Mouse (Mus musculus) megakaryocyte-erythroid progenitor cell, adult 5-6 weeks (primary cell): Measurements from ENCODE around the gene Cldn7. TPM values are rescaled to one million over a fixed set of nuclear protein-coding genes. Genes with fewer than 3 reads are reported as not detected.

Source experiments
- ATAC-seq: replicated peaks from 2 replicates; pipeline ENCODE4 v1.8.0; 2016; ENCODE audit warnings: mild to moderate bottlenecking, inconsistent platforms; ENCODE audit not compliant: severe bottlenecking, poor library complexity, low FRiP score, low TSS enrichment
- total RNA-seq, 2 experiments: library from RNA; stranded (forward) in 1 of 2; stranded (reverse) in 1 of 2; fragments of 200-1000, 215-1000 nt in 1 of 2; fragments of >200 nt in 1 of 2; fragmentation: Nextera tagmentation in 1 of 2; gene quantifications; 2 replicates each; pipeline ENCODE4 v1.2.3; 2014 to 2017

The Cldn7 gene
- total RNA-seq, 2 experiments from 2014 or later, result not detected

GRCm38 (mm10) chr11:69981141-69981762, 16.7 kb downstream of the Cldn7 start, which contains the start of gene Ctdnep1:
Gene Ctdnep1 (plus strand): TSS chr11:69981156.
- ATAC-seq, result no peak

GRCm38 (mm10) chr11:69982225-69982624, 17.6 kb downstream of the Cldn7 start, which contains the start of gene Elp5:
Gene Elp5 (minus strand): TSS chr11:69982517.
- ATAC-seq, result no peak

GRCm38 (mm10) chr11:69982877-69983276, 18.3 kb downstream of the Cldn7 start:
- 0 out of 2 replicates have a peak, but pooled peaks have one; percentile 27 for ATAC-seq

GRCm38 (mm10) chr11:69983377-69983776, 18.8 kb downstream of the Cldn7 start:
- no peak for ATAC-seq

- ATAC-seq, result no peak
Observed at GRCm38 (mm10) chr11:69984431-69984830, 19.9 kb downstream of the Cldn7 start.

GRCm38 (mm10) chr11:69989949-69990348, 25.4 kb downstream of the Cldn7 start:
- ATAC-seq, result no peak

- peak; percentile 68 for ATAC-seq
Observed at GRCm38 (mm10) chr11:69990850-69991691, 26.5 kb downstream of the Cldn7 start, which contains the start of gene Gabarap. Gene Gabarap (plus strand): TSS chr11:69991143.

- ATAC-seq, result no peak
Observed at GRCm38 (mm10) chr11:69991711-69992110, 27.1 kb downstream of the Cldn7 start.

- no peak for ATAC-seq
Observed at GRCm38 (mm10) chr11:69992396-69992795, 27.8 kb downstream of the Cldn7 start.

GRCm38 (mm10) chr11:69992932-69993331, 28.4 kb downstream of the Cldn7 start:
- ATAC-seq, result no peak

GRCm38 (mm10) chr11:69994401-69995090, 30.0 kb downstream of the Cldn7 start:
- no peak for ATAC-seq

- peak; percentile 73 for ATAC-seq
Observed at GRCm38 (mm10) chr11:69995391-69995960, 30.9 kb downstream of the Cldn7 start, which contains the start of gene Phf23. Gene Phf23 (plus strand): TSS chr11:69995777.

GRCm38 (mm10) chr11:69996161-69997061, 31.8 kb downstream of the Cldn7 start:
- no peak for ATAC-seq

GRCm38 (mm10) chr11:69997070-69997509, 32.5 kb downstream of the Cldn7 start:
- peak; percentile 46 for ATAC-seq

GRCm38 (mm10) chr11:69998567-69999491, 34.2 kb downstream of the Cldn7 start:
- ATAC-seq, result no peak

- no peak for ATAC-seq
Observed at GRCm38 (mm10) chr11:69999666-70000065, 35.1 kb downstream of the Cldn7 start.

GRCm38 (mm10) chr11:70000396-70000898, 35.9 kb downstream of the Cldn7 start, which contains the start of gene Dvl2:
Gene Dvl2 (plus strand): TSS chr11:70000595.
- ATAC-seq, result peak; percentile 39
